Mouse (Mus musculus) retina, postnatal 1 day (tissue): Measurements from ENCODE around the gene Setd5.

ENCODE experiments used
- DNase-seq: peaks from one replicate; pipeline ENCODE4 v3.0.0-alpha.2; 2012

Setd5 gene

DNA sequence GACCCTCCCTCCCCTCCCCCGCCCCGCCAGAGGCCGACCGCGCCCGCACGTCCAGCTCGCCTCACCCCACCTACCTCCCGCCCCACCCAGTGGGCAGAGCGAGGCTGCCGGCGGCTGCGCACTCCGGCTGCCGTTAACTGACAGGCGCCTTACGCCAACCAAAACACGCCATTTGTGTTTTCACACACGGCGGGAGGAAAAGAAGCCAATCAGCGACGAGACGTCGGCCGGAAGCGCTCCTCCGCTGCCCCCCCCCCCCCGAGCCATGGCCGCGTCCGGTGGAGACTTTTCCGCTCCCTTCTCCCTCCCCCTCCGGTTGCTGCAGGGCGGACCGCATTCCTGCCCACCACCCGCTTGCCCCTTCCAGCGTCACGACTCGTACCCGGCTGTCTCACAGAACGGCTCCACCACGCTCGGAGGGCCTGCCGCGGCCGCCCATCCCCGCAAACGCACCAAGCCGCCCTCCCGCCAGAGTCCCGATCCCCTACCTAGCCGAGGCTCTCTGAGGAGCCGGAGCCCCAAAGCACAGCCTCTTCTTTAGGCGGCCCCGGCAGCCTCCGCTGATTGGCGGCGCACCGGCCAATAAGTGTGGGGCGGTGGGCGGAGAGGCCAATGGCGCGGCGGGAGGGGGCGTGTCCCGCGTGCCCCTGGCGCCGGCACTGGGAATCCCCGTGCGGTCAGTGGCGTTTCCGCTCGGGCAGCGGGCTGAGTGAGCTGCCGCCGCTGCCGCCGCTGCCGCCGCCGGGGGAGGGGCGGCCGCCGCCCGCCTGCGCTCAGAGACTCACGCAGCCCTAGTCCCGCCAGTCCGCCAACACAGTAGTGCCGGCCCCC, at the start of gene Setd5:
Setd5 (plus strand) TSS at position 680 of the 831 bp plus-strand sequence.
- peak; percentile 99 for DNase-seq

DNA sequence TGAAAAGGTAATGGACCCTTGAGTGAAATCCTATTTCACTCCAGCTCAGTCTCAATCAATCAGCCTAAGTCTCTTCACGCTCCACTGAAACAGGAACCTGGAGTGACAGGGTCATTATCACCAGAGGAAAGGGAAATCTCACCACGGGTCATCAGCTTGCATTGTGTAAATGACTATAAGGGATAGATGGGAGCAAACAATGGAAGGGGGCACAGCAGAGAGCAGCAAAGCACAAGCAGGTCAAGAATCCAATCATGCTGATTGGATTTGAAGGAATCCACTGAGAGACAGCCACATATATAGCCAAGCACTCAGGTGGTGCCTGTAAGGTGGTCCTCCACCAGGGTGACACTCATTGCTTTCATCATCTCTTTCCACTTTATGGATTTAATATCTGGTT, 49.7 kb upstream of the Setd5 start:
- DNase-seq, result peak; percentile 92

DNA sequence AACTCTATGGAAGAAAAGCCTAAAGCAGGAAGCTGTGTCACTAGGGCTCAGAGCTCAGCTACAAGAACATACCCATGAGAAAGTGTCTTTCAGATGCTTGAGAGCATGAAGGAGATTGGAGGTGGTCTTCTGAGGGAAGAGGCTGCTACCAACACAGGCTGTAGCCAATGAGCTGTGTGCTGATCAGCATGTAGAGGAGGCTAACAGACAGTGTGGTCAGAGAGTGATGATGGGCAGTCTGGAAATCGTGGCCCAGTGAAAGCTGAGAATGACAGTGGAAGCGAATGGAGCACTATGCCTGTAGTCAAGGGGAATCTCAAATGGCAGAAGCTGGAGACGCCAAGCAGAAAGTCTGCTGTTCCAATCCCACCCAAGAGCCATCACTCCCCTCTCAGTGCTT, 48.2 kb upstream of the Setd5 start:
- no peak for DNase-seq

DNA sequence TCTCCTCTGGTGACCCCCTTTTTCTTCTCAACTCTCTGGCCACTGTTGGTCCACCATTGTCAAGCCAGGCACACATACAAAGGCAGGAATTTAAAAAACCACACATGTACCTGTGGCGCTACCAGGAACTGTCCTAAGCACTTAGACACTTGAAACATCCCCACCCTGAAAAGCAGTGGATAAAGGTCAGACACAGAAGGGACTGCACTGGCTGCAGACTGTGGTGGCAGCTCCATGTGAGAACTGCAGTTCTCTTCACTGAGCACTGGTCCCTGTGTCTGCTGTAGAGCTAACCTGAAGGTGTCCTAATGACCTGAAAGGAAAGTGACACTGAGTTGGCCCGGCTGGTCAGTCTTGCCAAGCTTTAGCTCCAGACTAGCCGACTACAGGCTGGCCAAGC, 46.6 kb upstream of the Setd5 start:
- DNase-seq, result no peak

DNA sequence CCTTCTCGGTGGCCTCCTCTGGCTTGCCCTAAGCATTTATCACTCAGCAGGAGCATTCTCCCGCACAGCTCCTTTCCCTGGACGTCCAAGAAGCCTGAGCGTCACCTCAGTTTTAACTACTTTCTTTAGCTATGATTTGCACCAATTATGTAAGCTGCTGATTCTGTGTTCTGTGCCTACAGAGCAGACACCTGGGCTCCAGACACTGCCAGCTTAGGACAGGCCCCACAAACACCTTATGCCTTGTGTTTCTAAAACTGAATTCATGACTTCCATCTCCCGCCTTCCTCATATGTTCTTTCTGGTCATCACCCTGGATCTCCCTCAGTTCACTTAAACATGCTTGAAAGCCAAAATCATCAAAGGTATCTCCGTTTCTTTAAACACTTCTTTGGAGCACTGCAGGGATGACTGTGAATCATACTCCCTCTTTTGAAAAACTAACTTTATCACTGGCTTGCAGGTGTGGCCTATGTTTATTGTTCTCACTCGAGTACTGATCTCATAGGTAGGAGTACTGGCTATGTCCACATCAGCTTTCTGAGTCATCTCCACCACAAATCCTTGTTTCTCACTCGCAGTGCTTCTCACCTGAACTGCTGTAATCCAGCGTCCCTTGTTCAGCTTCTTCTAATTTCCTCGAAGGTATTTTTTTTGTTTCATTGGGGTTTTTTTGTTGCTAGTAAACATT, 46.0 kb upstream of the Setd5 start:
- DNase-seq, result no peak

DNA sequence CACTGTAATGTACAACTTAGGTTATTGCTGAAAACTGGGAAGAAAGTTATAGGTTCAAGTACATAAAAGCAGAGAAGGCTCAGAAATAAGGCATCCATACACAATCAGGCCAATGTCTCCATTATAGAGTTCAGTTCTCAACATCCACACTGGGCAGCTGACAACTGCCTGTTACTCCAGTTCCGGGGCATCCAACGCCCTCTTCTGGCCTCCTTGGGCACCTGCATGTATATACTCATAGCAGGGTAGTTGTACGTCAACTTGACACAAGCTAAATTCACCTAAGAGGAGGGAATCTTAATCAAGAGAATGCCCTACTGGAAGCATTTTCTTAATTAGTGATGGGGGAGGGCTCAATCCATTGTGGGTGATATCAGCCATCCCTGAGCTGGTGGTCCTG, 45.0 kb upstream of the Setd5 start:
- no peak for DNase-seq

GRCm38 (mm10) chr6:113033185-113033584, 44.0 kb upstream of the Setd5 start:
- DNase-seq, result no peak

- no peak for DNase-seq
These were observed 42.7 kb upstream of the Setd5 start for GRCm38 (mm10) chr6:113034466-113034865.

DNA sequence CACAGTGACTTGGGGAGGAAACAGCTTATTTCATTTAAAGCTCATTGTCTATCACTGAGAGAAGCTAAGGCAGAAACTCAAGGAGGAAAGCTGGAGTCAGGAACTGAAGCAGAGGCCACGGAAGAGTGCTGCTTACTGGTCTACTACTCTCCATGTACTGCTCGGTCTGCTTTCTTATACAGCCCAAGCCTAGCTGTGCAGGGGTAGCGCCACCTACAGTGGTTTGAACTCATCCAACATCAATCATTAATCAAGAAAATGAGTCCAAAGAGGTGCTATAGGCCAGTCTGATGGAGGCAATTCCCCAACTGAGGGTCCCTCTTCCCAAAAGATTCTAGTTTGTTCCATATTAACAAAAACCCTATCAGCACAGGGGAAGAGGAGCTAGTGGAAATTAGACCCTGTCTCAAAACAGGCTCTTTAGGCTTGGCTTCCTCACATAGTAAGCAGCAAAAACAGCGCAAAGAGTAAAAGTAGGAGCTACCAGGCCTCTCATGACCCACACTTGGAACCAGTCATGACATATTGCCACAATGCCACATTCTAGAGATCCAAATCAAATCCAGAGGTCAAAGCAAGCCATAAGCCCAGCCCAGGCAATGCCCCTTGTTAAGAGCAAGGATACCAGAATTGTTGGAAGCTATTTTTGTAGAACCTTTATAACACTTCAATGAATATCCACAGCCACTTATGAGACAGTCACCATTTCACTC, 40.5 kb upstream of the Setd5 start:
- DNase-seq, result no peak

DNA sequence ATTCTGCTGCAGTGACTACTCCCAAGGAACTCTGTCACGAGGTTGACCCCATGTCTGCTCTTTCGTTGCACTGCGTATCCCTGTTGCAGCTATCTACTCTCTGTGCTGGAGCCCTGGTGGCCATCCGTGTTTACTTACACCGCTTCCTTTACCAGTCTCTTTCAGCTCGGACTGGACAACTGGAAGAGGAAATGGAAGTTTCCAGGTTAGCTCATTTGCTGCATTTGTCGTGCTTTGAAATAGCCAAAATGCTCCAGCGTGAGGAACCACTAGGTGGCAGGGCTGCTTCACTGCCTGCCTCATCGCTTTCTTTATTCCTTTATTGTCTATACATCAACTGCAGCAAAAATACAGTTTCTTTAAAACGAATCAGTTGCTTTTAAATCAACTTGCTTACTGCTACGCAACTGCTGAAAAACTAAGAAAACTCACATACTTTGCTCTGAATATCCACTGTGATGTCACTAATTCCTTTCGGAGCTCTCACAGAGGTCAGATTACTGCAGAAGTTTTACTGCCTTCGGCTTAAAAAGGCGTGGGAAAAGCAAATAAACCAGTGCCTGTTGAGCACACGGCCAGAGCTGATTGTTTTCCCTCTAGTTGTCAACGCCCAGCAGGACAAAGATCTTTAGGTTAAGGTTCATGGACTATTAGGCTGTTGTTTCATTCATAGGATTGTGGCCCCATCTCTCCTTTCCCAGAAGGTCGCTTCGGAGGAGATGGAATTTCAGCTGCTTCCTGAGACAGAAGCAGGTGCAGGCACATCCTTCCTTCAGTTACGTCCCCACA, 39.0 kb upstream of the Setd5 start:
- DNase-seq, result peak; percentile 80

- DNase-seq, result no peak
These were observed 38.5 kb upstream of the Setd5 start for GRCm38 (mm10) chr6:113038735-113039058.

GRCm38 (mm10) chr6:113040319-113040718, 36.8 kb upstream of the Setd5 start:
- DNase-seq, result no peak

DNA sequence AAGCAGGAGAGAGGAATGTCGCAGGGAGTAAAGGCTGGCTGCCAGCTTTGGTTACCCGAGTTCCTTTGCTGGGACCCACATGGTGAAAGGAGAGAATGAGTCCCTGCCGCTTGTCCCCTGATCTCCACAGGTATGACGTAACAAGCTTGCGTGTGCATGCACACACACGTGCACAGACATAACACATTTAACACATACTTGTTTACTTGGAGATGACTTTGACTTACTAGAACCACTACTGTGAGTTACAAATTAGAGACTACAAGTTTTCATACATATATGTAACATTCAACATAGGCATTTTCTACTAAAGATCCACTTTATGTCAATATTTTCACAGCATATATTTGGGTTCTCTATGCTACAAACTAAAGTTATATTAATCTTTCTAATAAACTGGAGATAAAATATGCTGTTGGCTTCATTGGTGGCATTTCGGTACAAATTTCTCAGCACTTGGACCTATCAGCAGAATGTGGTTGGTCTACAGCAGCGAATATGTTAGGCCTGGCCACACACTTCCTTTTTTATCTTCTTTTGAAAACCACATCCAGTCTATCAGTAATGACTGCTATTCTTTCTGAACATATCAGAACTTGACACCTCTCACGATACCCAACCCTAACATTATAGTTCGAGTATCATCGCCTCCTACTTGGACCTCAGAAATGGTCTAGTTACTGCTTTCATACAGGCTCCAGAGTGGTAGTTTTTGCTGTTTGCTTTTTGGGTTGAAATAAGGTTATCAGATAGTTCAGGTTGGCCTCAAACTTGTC, 35.8 kb upstream of the Setd5 start:
- no peak for DNase-seq

GRCm38 (mm10) chr6:113045575-113045974, 31.6 kb upstream of the Setd5 start:
- no peak for DNase-seq

- DNase-seq, result peak; percentile 98
These were observed 30.9 kb upstream of the Setd5 start, which contains the start of gene Thumpd3 for GRCm38 (mm10) chr6:113046041-113046975. Thumpd3 (plus strand) TSS chr6:113046225.

- no peak for DNase-seq
These were observed 30.0 kb upstream of the Setd5 start for GRCm38 (mm10) chr6:113047016-113047746.

DNA sequence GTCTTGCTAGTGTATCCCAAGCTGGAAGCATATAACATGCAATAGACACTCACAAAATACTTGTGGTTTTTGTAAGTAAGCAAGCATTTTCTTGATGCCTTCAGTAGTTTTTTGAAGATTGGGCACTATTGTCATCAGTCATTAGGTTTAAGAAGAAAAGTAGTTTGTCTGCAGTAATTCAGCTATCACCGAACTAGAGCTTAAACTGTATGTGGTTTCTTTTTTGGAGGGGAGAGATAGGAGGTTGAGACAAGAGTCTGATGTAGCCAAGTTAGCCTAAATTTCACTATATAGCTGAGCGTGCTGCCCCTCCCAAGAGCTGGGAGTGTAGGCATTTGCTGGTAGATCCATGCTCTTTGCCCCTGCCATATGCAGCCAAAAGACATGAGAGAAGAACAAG, 28.8 kb upstream of the Setd5 start:
- no peak for DNase-seq

- no peak for DNase-seq
These were observed 28.0 kb upstream of the Setd5 start for GRCm38 (mm10) chr6:113049159-113049558.

DNA sequence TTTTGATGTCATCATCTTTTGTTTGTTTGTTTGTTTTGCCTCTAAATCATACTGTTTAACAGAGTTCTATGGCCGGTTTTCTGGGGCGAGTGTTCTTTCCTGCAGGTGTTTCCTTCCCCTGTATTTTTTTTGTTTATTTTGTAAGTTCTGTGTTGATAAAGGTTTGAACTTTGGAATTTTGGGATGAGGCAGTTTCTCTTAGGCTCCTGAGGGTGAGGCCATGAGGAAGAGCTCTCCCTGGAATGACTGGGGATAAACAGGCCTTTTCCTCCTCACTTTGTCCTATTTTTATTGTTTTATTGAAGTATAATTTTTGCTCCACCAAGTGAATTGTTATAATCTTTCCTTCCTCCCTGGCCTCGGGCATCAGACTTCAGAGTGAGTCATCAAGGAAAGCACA, 24.2 kb upstream of the Setd5 start:
- DNase-seq, result no peak

DNA sequence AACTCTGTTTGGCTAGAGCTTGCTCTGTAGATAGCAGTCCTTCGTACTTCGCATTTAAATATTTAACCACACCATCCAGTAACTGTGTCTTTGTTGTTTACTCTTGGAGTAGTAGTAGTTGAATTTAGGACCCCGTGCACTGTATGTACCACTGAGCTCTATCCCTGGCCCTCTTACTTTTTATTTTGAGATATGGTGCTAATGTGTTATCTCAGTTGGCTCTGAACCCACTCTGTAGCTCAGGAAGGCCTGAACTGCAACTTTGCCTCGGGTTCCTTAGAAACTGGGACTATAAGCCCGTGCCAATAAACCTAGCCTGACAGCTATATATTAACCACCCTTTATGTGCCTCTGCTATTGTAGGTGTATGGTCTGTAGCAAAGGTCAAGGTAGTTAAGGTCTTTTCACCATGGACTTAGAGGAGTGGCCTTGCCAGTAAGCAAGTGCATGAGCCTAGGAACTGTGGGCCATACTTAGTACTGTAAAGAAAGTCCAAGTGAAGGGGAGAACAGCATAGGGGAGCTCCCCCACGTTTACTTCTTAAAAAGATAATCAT, 22.5 kb upstream of the Setd5 start:
- DNase-seq, result no peak
